Mouse (Mus musculus) heart, postnatal 0 days (tissue): ENCODE measurements around the gene Hoxa5.

Experiments
- CTCF ChIP-seq: IDR thresholded peaks from 2 replicates; pipeline ENCODE4 v1.5.1; 2016; ENCODE audit warnings: antibody characterized with exemption, control low read depth, low read depth
- EP300 ChIP-seq: IDR thresholded peaks from 2 replicates; pipeline ENCODE4 v1.6.1; 2016; ENCODE audit warnings: antibody characterized with exemption, low read depth

- TF ChIP-seq CTCF (no peak), EP300 (no peak)
Measured at GRCm38 (mm10) chr6:52224895-52225611, 20.7 kb upstream of the Hoxa5 start.
